ENCODE assay signal across 28 mouse cellular contexts in genomic region chr12:106004719-106005118, GRCm38 (mm10). TPM values are rescaled to one million over a fixed set of nuclear protein-coding genes. Genes with fewer than 3 reads are reported as not detected.
DNase-seq lines count a peak whose midpoint lies in the region; ATAC-seq and TF ChIP-seq lines count a peak whose summit lies in the region.
"Had no signal": no experiment of that assay in that cellular context is flagged by ENCODE, and none has a peak within 500 bp of the region (broad histone marks: within the 10 kb centered on the region; RNA-seq: fewer than 3 reads in every experiment).

No protein-coding gene starts in this region.

- TF ChIP-seq EP300 in CH12.LX (IDR thresholded peaks at IDR 0.05; ENCODE audit: low read length): no peak
- TF ChIP-seq EP300 in lung, postnatal 0 days (IDR thresholded peaks at IDR 0.05): no peak

- no peak overlapping the region for H3K27ac ChIP-seq in intestine, embryonic 14.5 days (ENCODE audit: low read depth)
- no peak overlapping the region for H3K27ac ChIP-seq in intestine, postnatal 0 days (ENCODE audit: low read depth, low read length)
- H3K27ac ChIP-seq in CH12.LX (ENCODE audit: insufficient read depth, low read depth): no peak overlapping the region
- no peak overlapping the region for H3K27ac ChIP-seq in thymus, adult 2 months (ENCODE audit: control insufficient read depth, insufficient read depth, low read length)
- H3K27ac ChIP-seq in lung, postnatal 0 days (ENCODE audit: low read length): no peak overlapping the region
- H3K27ac ChIP-seq: embryonic facial prominence, embryonic 15.5 days; forebrain, embryonic 10.5 days; gastrocnemius, adult 2 months; heart, embryonic 10.5 days; heart, embryonic 15.5 days; hindbrain, embryonic 10.5 days; hindbrain, embryonic 14.5 days had no signal

- in situ Hi-C loops in CH12.LX (cut with MboI; ENCODE audit: low pct_ligation_motif_present, low pct_unique_long_range_greater_than_20kb, low sequenced_read_pairs): no loop called here

- no peak for TF ChIP-seq POLR2A in CH12.LX (IDR thresholded peaks at IDR 0.05; ENCODE audit: low read depth, low read length)
- no peak for TF ChIP-seq POLR2A in thymus, adult 2 months (IDR thresholded peaks at IDR 0.05; ENCODE audit: control insufficient read depth, extremely low read depth, insufficient read depth, low read length, poor library complexity)

- H3K4me2 ChIP-seq in intestine, embryonic 14.5 days (ENCODE audit: low read length): no peak overlapping the region
- H3K4me2 ChIP-seq in intestine, postnatal 0 days (replicated peaks; ENCODE audit: low read depth): no peak overlapping the region
- peak overlapping the region; percentile 25 for H3K4me2 ChIP-seq in CH12.LX (ENCODE audit: insufficient read depth, low read depth, poor library complexity, severe bottlenecking)
- no peak overlapping the region for H3K4me2 ChIP-seq in lung, postnatal 0 days (replicated peaks; ENCODE audit: low read depth, low read length)
- H3K4me2 ChIP-seq: embryonic facial prominence, embryonic 15.5 days; heart, embryonic 15.5 days; hindbrain, embryonic 14.5 days had no signal

- no peaks in the 10 kb centered on the region for H3K27me3 ChIP-seq in intestine, embryonic 14.5 days (replicated peaks; ENCODE audit: control insufficient read depth, insufficient read depth, low read length)
- H3K27me3 ChIP-seq in intestine, postnatal 0 days (replicated peaks; ENCODE audit: control insufficient read depth, insufficient read depth, low read length): no peaks in the 10 kb centered on the region
- H3K27me3 ChIP-seq in CH12.LX (replicated peaks): no peaks in the 10 kb centered on the region
- H3K27me3 ChIP-seq in megakaryocyte, embryonic 14.5 days (replicated peaks): peaks cover 12% of the 10 kb centered on the region
- no peaks in the 10 kb centered on the region for H3K27me3 ChIP-seq in thymus, adult 2 months (ENCODE audit: control insufficient read depth, insufficient read depth, low read length)
- no peaks in the 10 kb centered on the region for H3K27me3 ChIP-seq in lung, postnatal 0 days (replicated peaks; ENCODE audit: insufficient read depth, low read length)
- H3K27me3 ChIP-seq: embryonic facial prominence, embryonic 15.5 days; heart, embryonic 15.5 days; Patski had no signal

- 51% methylated on average over 6 of the region's 6 CpGs for WGBS in intestine, embryonic 14.5 days
- 49% methylated on average over 6 of the region's 6 CpGs for WGBS in intestine, postnatal 0 days
- WGBS in thymus, adult 2 months: 65% methylated on average over 6 of the region's 6 CpGs
- WGBS in lung, postnatal 0 days: 53% methylated on average over 6 of the region's 6 CpGs

- no peaks in the 10 kb centered on the region for H3K4me1 ChIP-seq in intestine, embryonic 14.5 days (replicated peaks; ENCODE audit: control insufficient read depth, insufficient read depth, low read length)
- no peaks in the 10 kb centered on the region for H3K4me1 ChIP-seq in intestine, postnatal 0 days (replicated peaks; ENCODE audit: control insufficient read depth, insufficient read depth, low read length)
- peaks cover 6 to 16% of the 10 kb centered on the region in 2 experiments for H3K4me1 ChIP-seq in CH12.LX (ENCODE audit: control insufficient read depth in 1 of 2, insufficient read depth in 2 of 2)
- H3K4me1 ChIP-seq in megakaryocyte, embryonic 14.5 days: peaks cover 48% of the 10 kb centered on the region
- no peaks in the 10 kb centered on the region for H3K4me1 ChIP-seq in thymus, adult 2 months (replicated peaks; ENCODE audit: control insufficient read depth, insufficient read depth, low read length)
- no peaks in the 10 kb centered on the region for H3K4me1 ChIP-seq in lung, postnatal 0 days (ENCODE audit: insufficient read depth, low read depth, low read length)
- H3K4me1 ChIP-seq: embryonic facial prominence, embryonic 15.5 days; forebrain, embryonic 10.5 days; hindbrain, embryonic 10.5 days had no signal

- ATAC-seq in intestine, embryonic 14.5 days (replicated peaks; ENCODE audit: low FRiP score, low TSS enrichment, low read depth): 0 out of 2 replicates have a peak, but pooled peaks have one; percentile 40
- ATAC-seq in intestine, postnatal 0 days: no peak
- peak; percentile 53 to 78; a peak in 3 of 4 replicates for ATAC-seq in hematopoietic stem cell, adult 5-6 weeks (replicated peaks in 1 of 2; ENCODE audit: insufficient read depth in 1 of 2, low FRiP score in 2 of 2, low TSS enrichment in 1 of 2, low read depth in 1 of 2, poor library complexity in 2 of 2, severe bottlenecking in 2 of 2)
- no peak for ATAC-seq in lung, postnatal 0 days
- ATAC-seq: activated CD4-positive, CD25-positive, alpha-beta regulatory T cell, adult 4 months; CD4-positive, CD25-positive, alpha-beta regulatory T cell, adult 4 months; forebrain, embryonic 14.5 days; Patski had no signal

- H3K4me3 ChIP-seq in intestine, embryonic 14.5 days (ENCODE audit: low read depth, low read length): no peak overlapping the region
- H3K4me3 ChIP-seq in intestine, postnatal 0 days (ENCODE audit: low read depth, low read length): no peak overlapping the region
- peak overlapping the region in 1 of 3 experiments; percentile 19 for H3K4me3 ChIP-seq in CH12.LX (replicated peaks in 1 of 3; ENCODE audit: low read depth in 2 of 3, low read length in 2 of 3, poor library complexity in 1 of 3)
- H3K4me3 ChIP-seq in megakaryocyte, embryonic 14.5 days (replicated peaks): peak overlapping the region; percentile 1
- no peak overlapping the region for H3K4me3 ChIP-seq in thymus, adult 2 months (ENCODE audit: control insufficient read depth, insufficient read depth, low read length)
- no peak overlapping the region for H3K4me3 ChIP-seq in lung, postnatal 0 days (ENCODE audit: low read depth, low read length)
- H3K4me3 ChIP-seq: embryonic facial prominence, embryonic 15.5 days; erythroblast, embryonic 14.5 days; forebrain, embryonic 10.5 days; gastrocnemius, adult 2 months; heart, embryonic 10.5 days; heart, embryonic 15.5 days; hindbrain, embryonic 10.5 days had no signal

- TF ChIP-seq CTCF in intestine, postnatal 0 days (IDR thresholded peaks at IDR 0.05; ENCODE audit: low read depth): no peak
- no peak for TF ChIP-seq CTCF in CH12.LX (conservative IDR thresholded peaks at IDR 0.05 in 1 of 2, IDR thresholded peaks at IDR 0.05 in 1 of 2; ENCODE audit: low read depth in 2 of 2, low read length in 2 of 2)
- no peak for TF ChIP-seq CTCF in thymus, adult 2 months (IDR thresholded peaks at IDR 0.05; ENCODE audit: borderline replicate concordance, control insufficient read depth, extremely low read depth, insufficient read depth, low read length, poor library complexity)
- TF ChIP-seq CTCF in lung, postnatal 0 days (IDR thresholded peaks at IDR 0.05): no peak

- no peaks in the 10 kb centered on the region for H3K79me2 ChIP-seq in CH12.LX (replicated peaks; ENCODE audit: control insufficient read depth, extremely low read depth, insufficient read depth, poor library complexity, severe bottlenecking)

- H3K9me3 ChIP-seq in intestine, embryonic 14.5 days (ENCODE audit: control insufficient read depth, low read length): no peaks in the 10 kb centered on the region
- H3K9me3 ChIP-seq in intestine, postnatal 0 days (ENCODE audit: control insufficient read depth): no peaks in the 10 kb centered on the region
- H3K9me3 ChIP-seq in CH12.LX (replicated peaks; ENCODE audit: low read length): no peaks in the 10 kb centered on the region
- H3K9me3 ChIP-seq in megakaryocyte, embryonic 14.5 days: peaks cover 5% of the 10 kb centered on the region; the same call in 1 of the 2 replicates
- H3K9me3 ChIP-seq in lung, postnatal 0 days (ENCODE audit: low read length): no peaks in the 10 kb centered on the region
- H3K9me3 ChIP-seq: embryonic facial prominence, embryonic 15.5 days; forebrain, embryonic 10.5 days; heart, embryonic 10.5 days; heart, embryonic 15.5 days had no signal

- TF ChIP-seq RAD21 in CH12.LX (IDR thresholded peaks at IDR 0.05; ENCODE audit: low read depth, low read length): no peak

- DNase-seq in intestine, embryonic 14.5 days (ENCODE audit: low spot score): no peak
- peak; percentile 33 for DNase-seq in CH12.LX (ENCODE audit: extremely low read depth)
- DNase-seq in thymus, adult 2 months: no peak
- no peak for DNase-seq in lung, postnatal 0 days (ENCODE audit: low spot score)
- DNase-seq: adrenal gland, postnatal 25 days; B cell, adult 2 months; cerebellum, adult 18-20 months; cerebellum, adult 9-11 months; cerebellum, postnatal 36 days; embryo, embryonic 11 days; gastrocnemius, adult 2 months; gastrocnemius, postnatal 25 days; heart, adult 11 months; heart, postnatal 14 days had no signal

- dilution Hi-C loops in CH12.LX (cut with MboI; ENCODE audit: extremely low pct_ligation_motif_present, extremely low pct_unique_long_range_greater_than_20kb, low sequenced_read_pairs): no loop called here

- no peak overlapping the region for H3K9ac ChIP-seq in intestine, embryonic 14.5 days (ENCODE audit: low read length)
- no peak overlapping the region for H3K9ac ChIP-seq in intestine, postnatal 0 days (ENCODE audit: low read depth, low read length)
- no peak overlapping the region for H3K9ac ChIP-seq in CH12.LX (ENCODE audit: insufficient read depth, low read depth)
- no peak overlapping the region for H3K9ac ChIP-seq in lung, postnatal 0 days (replicated peaks; ENCODE audit: low read depth)
- H3K9ac ChIP-seq: embryonic facial prominence, embryonic 15.5 days; heart, embryonic 15.5 days; hindbrain, embryonic 14.5 days had no signal

- no peaks in the 10 kb centered on the region for H3K36me3 ChIP-seq in intestine, embryonic 14.5 days (ENCODE audit: control insufficient read depth, insufficient read depth, low read length)
- no peaks in the 10 kb centered on the region for H3K36me3 ChIP-seq in intestine, postnatal 0 days (ENCODE audit: control insufficient read depth, insufficient read depth)
- H3K36me3 ChIP-seq in CH12.LX (replicated peaks in 1 of 2; ENCODE audit: control insufficient read depth in 1 of 2, insufficient read depth in 1 of 2, low read length in 1 of 2): no peaks in the 10 kb centered on the region
- H3K36me3 ChIP-seq in megakaryocyte, embryonic 14.5 days (replicated peaks; ENCODE audit: low read length): no peaks in the 10 kb centered on the region
- no peaks in the 10 kb centered on the region for H3K36me3 ChIP-seq in thymus, adult 2 months (ENCODE audit: control insufficient read depth, insufficient read depth, low read length)
- H3K36me3 ChIP-seq in lung, postnatal 0 days (ENCODE audit: insufficient read depth, low read length): no peaks in the 10 kb centered on the region
- H3K36me3 ChIP-seq: embryonic facial prominence, embryonic 15.5 days; forebrain, embryonic 10.5 days; heart, embryonic 10.5 days; heart, embryonic 15.5 days; hindbrain, embryonic 10.5 days had no signal

RNA-seq across cellular contexts. Expression of gene Vrk1, which starts 5.3 kb away (rescaled TPM):
- 73.2 and 75.0 TPM in 2 replicates for polyA plus RNA-seq in intestine, embryonic 14.5 days (2014; fragmentation: Nextera tagmentation; extraction: Ambion mirVana)
- polyA plus RNA-seq in intestine, postnatal 0 days (2015; fragmentation: Nextera tagmentation; extraction: Ambion mirVana): 20.4 and 23.0 TPM in 2 replicates
- total RNA-seq in CH12.LX (2012; rRNA removed) (51.2 and 55.2 TPM in 2 replicates), CH12.LX (2014; rRNA removed) (124 and 138 TPM in 2 replicates)
- 69.1 and 70.4 TPM in 2 replicates for polyA plus RNA-seq in CH12.LX (2012; ENCODE audit: insufficient read length, low read depth)
- total RNA-seq in hematopoietic stem cell, adult 5-6 weeks (2017): 145 and 151 TPM in 2 replicates
- polyA plus RNA-seq in megakaryocyte, embryonic 14.5 days (2012; ENCODE audit: insufficient read depth, low replicate concordance): 1.4 and 16.6 TPM in 2 replicates
- 15.8 and 16.1 TPM in 2 replicates for polyA plus RNA-seq in thymus, adult 2 months (2012; rRNA removed)
- polyA plus RNA-seq in lung, postnatal 0 days (2015; fragmentation: Nextera tagmentation; extraction: Ambion mirVana): 23.6 and 26.4 TPM in 2 replicates

Comparison
In these comparisons a context has a peak if more than half of its experiments do, and no peak if none do; other contexts are left out.
1. ATAC-seq: peak in intestine, embryonic 14.5 days (single experiment) and hematopoietic stem cell, adult 5-6 weeks (2 of 2); none in intestine, postnatal 0 days (single experiment) and lung, postnatal 0 days (single experiment).